Mouse (Mus musculus) cerebellum, adult 2 months (tissue): ENCODE data around the gene Galk1.

Source experiments
- CTCF ChIP-seq: fragments of 200-500 bp; IDR thresholded peaks from 2 replicates; pipeline ENCODE4 v1.5.1; 2011; ENCODE audit warnings: low read depth, mild to moderate bottlenecking, control low read depth, low read length, moderate library complexity, borderline replicate concordance; ENCODE audit not compliant: insufficient read depth
- POLR2A ChIP-seq: fragments of 200-500 bp; IDR thresholded peaks from 2 replicates; pipeline ENCODE4 v1.6.1; 2011; ENCODE audit warnings: low read length, control low read depth, borderline replicate concordance; ENCODE audit not compliant: insufficient read depth

GRCm38 (mm10) chr11:116030898-116031845, 18.7 kb upstream of the Galk1 start:
- no peak for TF ChIP-seq CTCF
- no peak for TF ChIP-seq POLR2A
